Mouse (Mus musculus) limb, embryonic 14.5 days (tissue): ENCODE data around the gene Garnl3. TPM values are rescaled to one million over a fixed set of nuclear protein-coding genes. Genes with fewer than 3 reads are reported as not detected.

Source experiments
- ATAC-seq: fragments of 200-750 bp; cut with Nextera tagmentation; 2 replicates; pipeline ENCODE4 v1.8.0; 2017; ENCODE audit warnings: low read depth, moderate number of reproducible peaks, moderate TSS enrichment; ENCODE audit not compliant: low FRiP score
- DNase-seq: peaks from one replicate; pipeline ENCODE4 v3.0.0-alpha.2; 2015; ENCODE audit warnings: low spot score
- H3K27ac ChIP-seq: fragments of 300-500 bp; sonication (generic); replicated peaks from 2 replicates; pipeline ENCODE4 v1.5.1; 2014; ENCODE audit warnings: low read depth, mild to moderate bottlenecking, low read length, moderate library complexity, mixed read lengths
- H3K27me3 ChIP-seq: fragments of 300-500 bp; sonication (generic); 2 replicates; pipeline ENCODE4 v1.6.1; 2014; ENCODE audit warnings: low read length, mixed read lengths; ENCODE audit not compliant: control insufficient read depth, insufficient read depth
- H3K36me3 ChIP-seq: fragments of 300-500 bp; sonication (generic); 2 replicates; pipeline ENCODE4 v1.6.1; 2014; ENCODE audit warnings: mild to moderate bottlenecking, low read length, moderate library complexity, mixed read lengths; ENCODE audit not compliant: control insufficient read depth, insufficient read depth
- H3K4me1 ChIP-seq: fragments of 300-500 bp; sonication (generic); 2 replicates; pipeline ENCODE4 v1.6.1; 2014; ENCODE audit warnings: antibody characterized with exemption, low read length, mixed read lengths; ENCODE audit not compliant: control insufficient read depth, insufficient read depth
- H3K4me2 ChIP-seq: fragments of 300-500 bp; sonication (generic); replicated peaks from 2 replicates; pipeline ENCODE4 v1.6.1; 2014; ENCODE audit warnings: low read depth, mild to moderate bottlenecking, low read length, moderate library complexity; ENCODE audit not compliant: severe bottlenecking
- H3K4me3 ChIP-seq: fragments of 300-500 bp; sonication (generic); replicated peaks from 2 replicates; pipeline ENCODE4 v1.5.1; 2014; ENCODE audit warnings: low read length
- H3K9ac ChIP-seq: fragments of 300-500 bp; sonication (generic); 2 replicates; pipeline ENCODE4 v1.6.1; 2014; ENCODE audit warnings: mild to moderate bottlenecking, low read depth, low read length, moderate library complexity; ENCODE audit not compliant: severe bottlenecking
- H3K9me3 ChIP-seq: fragments of 300-500 bp; sonication (generic); 2 replicates; pipeline ENCODE4 v1.6.1; 2016; ENCODE audit warnings: low read length; ENCODE audit not compliant: control insufficient read depth
- POLR2A ChIP-seq: fragments of 200-500 bp; IDR thresholded peaks from 2 replicates; pipeline ENCODE4 v1.8.0; 2012; ENCODE audit warnings: inconsistent platforms, mild to moderate bottlenecking, moderate library complexity, borderline replicate concordance; ENCODE audit not compliant: insufficient read depth, insufficient read length; ENCODE audit errors: extremely low read depth
- WGBS: fragments of 180-500 bp; shearing (Covaris S2); extraction: QIAGEN DNeasy Blood & Tissue Kit; methylation state at CpG from one replicate; pipeline ENCODE4 v1.1.7; 2014; 5-methylcytosine and 5-hydroxymethylcytosine counted together
- polyA plus RNA-seq, 2 experiments: library from polyadenylated mRNA; depleted of rRNA in 1 of 2; stranded (reverse) in 1 of 2; unstranded in 1 of 2; fragments of >200 nt; fragmentation: Nextera tagmentation in 1 of 2; extraction: Ambion mirVana in 1 of 2; gene quantifications; 2 replicates each; pipeline versions ENCODE4 v1.2.1 to v1.2.3; 2012 to 2014

The Garnl3 gene
- polyA plus RNA-seq, 2 experiments = 9.6 to 10.1 TPM

- no peaks in the 10 kb centered on the region for H3K27me3 ChIP-seq
- 19% methylated on average over 5 of the region's 5 CpGs for WGBS
- no peak overlapping the region for H3K4me2 ChIP-seq
- no peaks in the 10 kb centered on the region for H3K9me3 ChIP-seq
- peak; percentile 74; the same call in 1 of the 2 replicates for ATAC-seq
- peak; percentile 77 for DNase-seq
- H3K27ac ChIP-seq = no peak overlapping the region
- H3K4me1 ChIP-seq = peaks cover 5% of the 10 kb centered on the region
- no peak overlapping the region for H3K9ac ChIP-seq
- H3K4me3 ChIP-seq = no peak overlapping the region
- TF ChIP-seq POLR2A = no peak
- no peaks in the 10 kb centered on the region for H3K36me3 ChIP-seq
Observed at GRCm38 (mm10) chr2:33154751-33155372, 23.4 kb upstream of the Garnl3 start.

GRCm38 (mm10) chr2:33146994-33147393 is 15.5 kb upstream of the Garnl3 start:
- Histone ChIP-seq H3K27me3 (no peaks in the 10 kb centered on the region), H3K4me3 (no peak overlapping the region), H3K9me3 (no peaks in the 10 kb centered on the region), H3K36me3 (no peaks in the 10 kb centered on the region), H3K9ac (no peak overlapping the region), H3K4me2 (no peak overlapping the region), H3K4me1 (no peaks in the 10 kb centered on the region), H3K27ac (no peak overlapping the region)
- no peak for DNase-seq
- WGBS = 67% methylated on average over 4 of the region's 4 CpGs
- TF ChIP-seq POLR2A = no peak
- ATAC-seq = no peak

GRCm38 (mm10) chr2:33143292-33143691 is 11.8 kb upstream of the Garnl3 start:
- Histone ChIP-seq H3K36me3 (no peaks in the 10 kb centered on the region), H3K4me1 (no peaks in the 10 kb centered on the region), H3K9me3 (no peaks in the 10 kb centered on the region), H3K4me3 (no peak overlapping the region), H3K27me3 (no peaks in the 10 kb centered on the region), H3K4me2 (no peak overlapping the region), H3K9ac (no peak overlapping the region), H3K27ac (no peak overlapping the region)
- ATAC-seq (no peak), DNase-seq (no peak)
- 64% methylated on average over 2 of the region's 2 CpGs for WGBS
- no peak for TF ChIP-seq POLR2A

GRCm38 (mm10) chr2:33138491-33138890 is 7.0 kb upstream of the Garnl3 start:
- H3K4me1 ChIP-seq = no peaks in the 10 kb centered on the region
- no peak overlapping the region for H3K27ac ChIP-seq
- DNase-seq (no peak), ATAC-seq (no peak)
- H3K9me3 ChIP-seq = no peaks in the 10 kb centered on the region
- H3K9ac ChIP-seq = no peak overlapping the region
- 78% methylated on average over 2 of the region's 2 CpGs for WGBS
- no peaks in the 10 kb centered on the region for H3K36me3 ChIP-seq
- no peak for TF ChIP-seq POLR2A
- 0 out of 2 replicates have a peak, but pooled peaks cover 4% of the 10 kb centered on the region for H3K27me3 ChIP-seq
- H3K4me2 ChIP-seq = no peak overlapping the region
- H3K4me3 ChIP-seq = no peak overlapping the region

- Histone ChIP-seq H3K27me3 (peaks cover 8% of the 10 kb centered on the region; the same call in 1 of the 2 replicates), H3K4me3 (no peak overlapping the region), H3K9me3 (no peaks in the 10 kb centered on the region), H3K9ac (no peak overlapping the region), H3K27ac (no peak overlapping the region), H3K4me2 (no peak overlapping the region), H3K4me1 (no peaks in the 10 kb centered on the region), H3K36me3 (no peaks in the 10 kb centered on the region)
- no peak for DNase-seq
- no peak for ATAC-seq
- 85% methylated on average over 4 of the region's 4 CpGs for WGBS
- TF ChIP-seq POLR2A = no peak
Observed at GRCm38 (mm10) chr2:33137731-33138130, 6.3 kb upstream of the Garnl3 start.
